Mouse (Mus musculus) embryonic stem cell, embryonic (primary cell): ENCODE results near the gene Lamtor2.

Experiments used
- CTCF ChIA-PET, 4 experiments: fragments of 300-600 bp in 2 of 4; fragments of 350-600 bp in 2 of 4; sonication (Branson Sonifier 250); formaldehyde crosslinking; loops; one replicate each; lab custom pipeline; 2022; ENCODE audit warnings: inconsistent platforms in 2 of 4; lab: Charles Lee
- POLR2A ChIA-PET, 4 experiments: fragments of 300-600 bp in 2 of 4; fragments of 350-600 bp in 2 of 4; sonication (Branson Sonifier 250); formaldehyde crosslinking; loops; one replicate each; lab custom pipeline; 2022; ENCODE audit warnings: antibody characterized with exemption in 4 of 4, inconsistent platforms in 1 of 4; lab: Charles Lee

Gene Lamtor2

GRCm38 (mm10) chr3:88531348-88532298 lies 21.3 kb downstream of the Lamtor2 start:
- ChIA-PET CTCF (interaction anchor here (0.5 to 3.8 kb wide), 18 partner anchors 10 to 846 kb away, joined by 3 to 18 read pairs (median 4); partner anchors contain the start of gene Lmna (in 1 of the 4)), POLR2A (interaction anchor here (0.6 to 69.6 kb wide), 56 partner anchors 8 to 294 kb away, joined by 3 to 2954 read pairs (median 6); partner anchors contain the start of genes Ubqln4 (in 4 of the 4), Lamtor2 (in 3 of the 4), Pmf1 (in 3 of the 4) and Rab25 (in 3 of the 4))

GRCm38 (mm10) chr3:88530082-88530864 lies 22.6 kb downstream of the Lamtor2 start:
- ChIA-PET POLR2A (interaction anchor here (0.5 to 69.6 kb wide), 81 partner anchors 8 to 572 kb away, joined by 3 to 2954 read pairs (median 4); partner anchors contain the start of genes Lamtor2 (in 4 of the 4), Pmf1 (in 3 of the 4), Rab25 (in 3 of the 4) and Smg5 (in 3 of the 4)), CTCF (interaction anchor here (0.5 to 3.8 kb wide), 30 partner anchors 8 to 606 kb away, joined by 3 to 18 read pairs (median 4); partner anchors contain the start of genes Lmna (in 2 of the 4) and Pmf1 (in 1 of the 4))

GRCm38 (mm10) chr3:88529204-88530000 lies 23.5 kb downstream of the Lamtor2 start:
- CTCF ChIA-PET, result interaction anchor here (0.5 to 3.8 kb wide), 15 partner anchors 8 to 607 kb away, joined by 3 to 18 read pairs (median 5); partner anchors contain the start of gene Lmna (in 1 of the 4)
- POLR2A ChIA-PET, result interaction anchor here in 3 of 4 experiments (0.7 to 69.6 kb wide), 45 partner anchors 11 to 194 kb away, joined by 3 to 2954 read pairs (median 7); partner anchors contain the start of genes Lamtor2 (in 3 of the 3), Pmf1 (in 3 of the 3), Smg5 (in 3 of the 3) and Tmem79 (in 3 of the 3)

- POLR2A ChIA-PET, result interaction anchor here in 3 of 4 experiments (0.6 to 69.6 kb wide), 11 partner anchors 12 to 50 kb away, joined by 3 to 2954 read pairs (median 7); partner anchors contain the start of genes Ssr2 (in 2 of the 3), Lamtor2 (in 1 of the 3), Rab25 (in 1 of the 3) and Ubqln4 (in 1 of the 3)
- CTCF ChIA-PET, result interaction anchor here in 1 of 4 experiments (0.6 to 2.0 kb wide), 3 partner anchors 40 to 387 kb away, joined by 3 to 11 read pairs (median 4); no protein-coding TSS in a partner anchor
These were observed 24.2 kb downstream of the Lamtor2 start for GRCm38 (mm10) chr3:88528646-88529045.

GRCm38 (mm10) chr3:88527565-88527964 lies 25.3 kb downstream of the Lamtor2 start:
- CTCF ChIA-PET, result interaction anchor here (0.5 to 2.0 kb wide), 13 partner anchors 18 to 173 kb away, joined by 3 to 11 read pairs (median 4); partner anchors contain the start of gene Arhgef2 (in 1 of the 4)
- POLR2A ChIA-PET, result interaction anchor here in 3 of 4 experiments (0.6 to 69.6 kb wide), 11 partner anchors 11 to 238 kb away, joined by 3 to 2954 read pairs (median 4); partner anchors contain the start of genes Lamtor2 (in 1 of the 3), Lmna (in 1 of the 3), Rab25 (in 1 of the 3) and Ssr2 (in 1 of the 3)

- POLR2A ChIA-PET, result interaction anchor here in 3 of 4 experiments (0.6 to 69.6 kb wide), 11 partner anchors 11 to 237 kb away, joined by 3 to 2954 read pairs (median 3); partner anchors contain the start of genes Lamtor2 (in 1 of the 3), Lmna (in 1 of the 3), Rab25 (in 1 of the 3) and Ssr2 (in 1 of the 3)
- CTCF ChIA-PET, result interaction anchor here (0.6 to 15.7 kb wide), 23 partner anchors 10 to 119 kb away, joined by 3 to 199 read pairs (median 4); partner anchors contain the start of genes Arhgef2 (in 1 of the 4) and Lmna (in 1 of the 4)
These were observed 26.4 kb downstream of the Lamtor2 start for GRCm38 (mm10) chr3:88526157-88527131.

- ChIA-PET POLR2A (interaction anchor here in 3 of 4 experiments (0.5 to 69.6 kb wide), 19 partner anchors 10 to 240 kb away, joined by 3 to 2954 read pairs (median 3); partner anchors contain the start of genes Lamtor2 (in 2 of the 3), Lmna (in 2 of the 3), Glmp (in 1 of the 3) and Pmf1 (in 1 of the 3)), CTCF (interaction anchor here (0.6 to 15.7 kb wide), 17 partner anchors 9 to 218 kb away, joined by 3 to 199 read pairs (median 4); partner anchors contain the start of gene Lmna (in 1 of the 4))
These were observed 27.9 kb downstream of the Lamtor2 start for GRCm38 (mm10) chr3:88525021-88525420.

- POLR2A ChIA-PET, result interaction anchor here in 3 of 4 experiments (0.6 to 69.6 kb wide), 14 partner anchors 12 to 113 kb away, joined by 3 to 2954 read pairs (median 7); partner anchors contain the start of genes Pmf1 (in 3 of the 3), Lamtor2 (in 2 of the 3), Lmna (in 2 of the 3) and Ubqln4 (in 2 of the 3)
- CTCF ChIA-PET, result interaction anchor here (0.6 to 15.7 kb wide), 13 partner anchors 10 to 424 kb away, joined by 3 to 199 read pairs (median 4); no protein-coding TSS in a partner anchor
These were observed 29.8 kb downstream of the Lamtor2 start for GRCm38 (mm10) chr3:88523027-88523426.

GRCm38 (mm10) chr3:88521803-88522331 lies 31.0 kb downstream of the Lamtor2 start:
- POLR2A ChIA-PET, result interaction anchor here (0.5 to 69.6 kb wide), 34 partner anchors 8 to 189 kb away, joined by 3 to 2954 read pairs (median 4); partner anchors contain the start of genes Lmna (in 3 of the 4), Lamtor2 (in 2 of the 4), Pmf1 (in 2 of the 4) and Smg5 (in 2 of the 4)
- CTCF ChIA-PET, result interaction anchor here (0.5 to 15.7 kb wide), 36 partner anchors 9 to 633 kb away, joined by 3 to 199 read pairs (median 6); partner anchors contain the start of genes Lamtor2 (in 1 of the 4), Lmna (in 1 of the 4) and Pmf1 (in 1 of the 4)

GRCm38 (mm10) chr3:88521156-88521555 lies 31.7 kb downstream of the Lamtor2 start:
- POLR2A ChIA-PET, result interaction anchor here (0.6 to 69.6 kb wide), 31 partner anchors 8 to 189 kb away, joined by 3 to 2954 read pairs (median 4); partner anchors contain the start of genes Lmna (in 2 of the 4), Pmf1 (in 2 of the 4), Smg5 (in 2 of the 4) and Tmem79 (in 2 of the 4)
- CTCF ChIA-PET, result interaction anchor here (0.8 to 15.7 kb wide), 22 partner anchors 8 to 114 kb away, joined by 3 to 199 read pairs (median 9); partner anchors contain the start of genes Lamtor2 (in 1 of the 4) and Lmna (in 1 of the 4)

- CTCF ChIA-PET, result interaction anchor here (0.6 to 15.7 kb wide), 7 partner anchors 10 to 1428 kb away, joined by 3 to 199 read pairs (median 13); no protein-coding TSS in a partner anchor
- POLR2A ChIA-PET, result interaction anchor here in 3 of 4 experiments (0.8 to 69.6 kb wide), 11 partner anchors 7 to 110 kb away, joined by 3 to 2954 read pairs (median 6); partner anchors contain the start of genes Lamtor2 (in 1 of the 3), Lmna (in 1 of the 3), Pmf1 (in 1 of the 3) and Rab25 (in 1 of the 3)
These were observed 32.8 kb downstream of the Lamtor2 start for GRCm38 (mm10) chr3:88520078-88520477.

GRCm38 (mm10) chr3:88518411-88518810 lies 34.5 kb downstream of the Lamtor2 start:
- POLR2A ChIA-PET, result interaction anchor here in 3 of 4 experiments (0.6 to 30.0 kb wide), 6 partner anchors 7 to 182 kb away, joined by 3 to 624 read pairs (median 4); partner anchors contain the start of genes Lmna (in 1 of the 3), Smg5 (in 1 of the 3) and Tmem79 (in 1 of the 3)
- CTCF ChIA-PET, result interaction anchor here in 2 of 4 experiments (0.6 to 15.7 kb wide), 7 partner anchors 26 to 209 kb away, joined by 3 to 199 read pairs (median 3); partner anchors contain the start of gene Pmf1 (in 1 of the 2)

GRCm38 (mm10) chr3:88516407-88516806 lies 36.5 kb downstream of the Lamtor2 start:
- ChIA-PET POLR2A (interaction anchor here (0.6 to 30.0 kb wide), 23 partner anchors 8 to 231 kb away, joined by 3 to 624 read pairs (median 7); partner anchors contain the start of genes Pmf1 (in 2 of the 4), Slc25a44 (in 1 of the 4), Smg5 (in 1 of the 4) and Tmem79 (in 1 of the 4)), CTCF (interaction anchor here in 3 of 4 experiments (0.9 to 15.7 kb wide), 7 partner anchors 9 to 181 kb away, joined by 3 to 199 read pairs (median 5); partner anchors contain the start of genes Smg5 (in 1 of the 3) and Tmem79 (in 1 of the 3))
